Mouse (Mus musculus) neural tube, embryonic 14.5 days (tissue): ENCODE measurements around the gene Sfxn3. TPM values are rescaled to one million over a fixed set of nuclear protein-coding genes. Genes with fewer than 3 reads are reported as not detected.
A peak's percentile ranks its signal among the peaks of the same experiment; 100 is the strongest.

Experiments used
- ATAC-seq: fragments of 200-750 bp; cut with Nextera tagmentation; 2 replicates; pipeline ENCODE4 v1.8.0; 2017; ENCODE audit warnings: low read depth, mild to moderate bottlenecking, moderate TSS enrichment, moderate library complexity
- H3K27ac ChIP-seq: fragments of 300-500 bp; sonication (generic); 2 replicates; pipeline ENCODE4 v1.5.1; 2014; ENCODE audit warnings: low read depth, mild to moderate bottlenecking, control low read depth, low read length, moderate library complexity, mixed read lengths
- H3K27me3 ChIP-seq: fragments of 300-500 bp; sonication (generic); 2 replicates; pipeline ENCODE4 v1.6.1; 2014; ENCODE audit warnings: low read length; ENCODE audit not compliant: control insufficient read depth, insufficient read depth
- H3K36me3 ChIP-seq: fragments of 300-500 bp; sonication (generic); 2 replicates; pipeline ENCODE4 v1.6.1; 2014; ENCODE audit warnings: low read length, mixed read lengths; ENCODE audit not compliant: control insufficient read depth, insufficient read depth
- H3K4me1 ChIP-seq: fragments of 300-500 bp; sonication (generic); 2 replicates; pipeline ENCODE4 v1.6.1; 2014; ENCODE audit warnings: low read length; ENCODE audit not compliant: control insufficient read depth, insufficient read depth
- H3K4me2 ChIP-seq: fragments of 300-500 bp; sonication (generic); 2 replicates; pipeline ENCODE4 v1.6.1; 2014; ENCODE audit warnings: mild to moderate bottlenecking, low read depth, low read length, control low read depth
- H3K4me3 ChIP-seq: fragments of 300-500 bp; sonication (generic); 2 replicates; pipeline ENCODE4 v1.5.1; 2014; ENCODE audit warnings: low read depth, low read length, control low read depth, mixed read lengths
- H3K9ac ChIP-seq: fragments of 300-500 bp; sonication (generic); replicated peaks from 2 replicates; pipeline ENCODE4 v1.6.1; 2014; ENCODE audit warnings: low read depth, mild to moderate bottlenecking, control low read depth, low read length, mixed read lengths
- H3K9me3 ChIP-seq: fragments of 300-500 bp; sonication (generic); 2 replicates; pipeline ENCODE4 v1.6.1; 2016; ENCODE audit warnings: low read length; ENCODE audit not compliant: control insufficient read depth
- WGBS: fragments of 180-500 bp; shearing (Covaris S2); extraction: QIAGEN DNeasy Blood & Tissue Kit; methylation state at CpG from one replicate; pipeline ENCODE4 v1.1.7; 2014; 5-methylcytosine and 5-hydroxymethylcytosine counted together
- polyA plus RNA-seq: library from polyadenylated mRNA; unstranded; fragments of >200 nt; fragmentation: Nextera tagmentation; extraction: Ambion mirVana; gene quantifications from 2 replicates; pipeline ENCODE4 v1.2.1, GENCODE M21; 2014

Sfxn3 gene
- polyA plus RNA-seq, 1 experiment from 2014 or later = 79.6 TPM

- 94% methylated on average over 20 of the region's 20 CpGs for WGBS
- H3K4me3 ChIP-seq = peak overlapping the region; percentile 69; the same call in 1 of the 2 replicates
- no peak overlapping the region for H3K9ac ChIP-seq
- H3K27me3 ChIP-seq = no peaks in the 10 kb centered on the region
- peak overlapping the region; percentile 92 for H3K4me2 ChIP-seq
- no peak for ATAC-seq
- peaks cover 19% of the 10 kb centered on the region for H3K4me1 ChIP-seq
- H3K36me3 ChIP-seq = peaks cover 20% of the 10 kb centered on the region; the same call in 1 of the 2 replicates
- H3K27ac ChIP-seq = no peak overlapping the region
- no peaks in the 10 kb centered on the region for H3K9me3 ChIP-seq
These were observed 39.7 kb upstream of the Sfxn3 start for GRCm38 (mm10) chr19:45007425-45008191.

GRCm38 (mm10) chr19:45010646-45011045, 36.7 kb upstream of the Sfxn3 start:
- no peak for ATAC-seq
- Histone ChIP-seq H3K9ac (no peak overlapping the region), H3K36me3 (peaks cover 20% of the 10 kb centered on the region; the same call in 1 of the 2 replicates), H3K9me3 (no peaks in the 10 kb centered on the region), H3K27ac (no peak overlapping the region), H3K27me3 (no peaks in the 10 kb centered on the region), H3K4me3 (no peak overlapping the region), H3K4me1 (peaks cover 19% of the 10 kb centered on the region), H3K4me2 (no peak overlapping the region)
- WGBS = 90% methylated on average over 4 of the region's 4 CpGs

- peaks cover 27% of the 10 kb centered on the region for H3K4me1 ChIP-seq
- H3K27me3 ChIP-seq = no peaks in the 10 kb centered on the region
- peak overlapping the region; percentile 49; the same call in 1 of the 2 replicates for H3K27ac ChIP-seq
- 85% methylated on average over 8 of the region's 8 CpGs for WGBS
- H3K4me2 ChIP-seq = no peak overlapping the region
- no peak for ATAC-seq
- no peak overlapping the region for H3K9ac ChIP-seq
- no peaks in the 10 kb centered on the region for H3K9me3 ChIP-seq
- H3K4me3 ChIP-seq = no peak overlapping the region
- peaks cover 20% of the 10 kb centered on the region; the same call in 1 of the 2 replicates for H3K36me3 ChIP-seq
These were observed 35.1 kb upstream of the Sfxn3 start for GRCm38 (mm10) chr19:45012219-45012618.

- ATAC-seq = no peak
- 32% methylated on average over 6 of the region's 6 CpGs for WGBS
- Histone ChIP-seq H3K27me3 (no peaks in the 10 kb centered on the region), H3K27ac (peak overlapping the region; percentile 49; the same call in 1 of the 2 replicates), H3K36me3 (peaks cover 20% of the 10 kb centered on the region; the same call in 1 of the 2 replicates), H3K4me1 (peaks cover 24% of the 10 kb centered on the region), H3K9me3 (no peaks in the 10 kb centered on the region), H3K9ac (no peak overlapping the region), H3K4me2 (no peak overlapping the region), H3K4me3 (no peak overlapping the region)
These were observed 34.7 kb upstream of the Sfxn3 start for GRCm38 (mm10) chr19:45012636-45013035.

GRCm38 (mm10) chr19:45013581-45014225, 33.6 kb upstream of the Sfxn3 start:
- Histone ChIP-seq H3K36me3 (peaks cover 20% of the 10 kb centered on the region; the same call in 1 of the 2 replicates), H3K9ac (no peak overlapping the region), H3K4me1 (peaks cover 25% of the 10 kb centered on the region), H3K27me3 (no peaks in the 10 kb centered on the region), H3K27ac (no peak overlapping the region), H3K9me3 (no peaks in the 10 kb centered on the region), H3K4me3 (no peak overlapping the region), H3K4me2 (no peak overlapping the region)
- ATAC-seq = no peak
- WGBS = 60% methylated on average over 6 of the region's 6 CpGs

- Histone ChIP-seq H3K9ac (peak within 1 kb of the TSS; percentile 35; the same call in 1 of the 2 replicates), H3K4me1 (peaks cover 30% of the 10 kb centered on the region), H3K27ac (peak within 1 kb of the TSS; percentile 16; the same call in 1 of the 2 replicates), H3K36me3 (peaks cover 20% of the 10 kb centered on the region; the same call in 1 of the 2 replicates), H3K4me2 (peak within 1 kb of the TSS; percentile 91), H3K4me3 (peak within 1 kb of the TSS; percentile 31), H3K27me3 (no peaks in the 10 kb centered on the region), H3K9me3 (no peaks in the 10 kb centered on the region)
- no peak for ATAC-seq
- 10% methylated on average over 10 of the region's 10 CpGs for WGBS
These were observed 32.9 kb upstream of the Sfxn3 start, which contains the start of gene Lzts2 for GRCm38 (mm10) chr19:45014335-45014971. Lzts2 (plus strand) TSS chr19:45014414.

GRCm38 (mm10) chr19:45014981-45015402, 32.3 kb upstream of the Sfxn3 start:
- Histone ChIP-seq H3K4me3 (peak overlapping the region; percentile 31), H3K9me3 (no peaks in the 10 kb centered on the region), H3K4me2 (peak overlapping the region; percentile 91), H3K27me3 (no peaks in the 10 kb centered on the region), H3K4me1 (peaks cover 28% of the 10 kb centered on the region), H3K27ac (peak overlapping the region; percentile 16; the same call in 1 of the 2 replicates), H3K9ac (peak overlapping the region; percentile 35; the same call in 1 of the 2 replicates), H3K36me3 (peaks cover 18% of the 10 kb centered on the region; the same call in 1 of the 2 replicates)
- ATAC-seq = no peak
- under 1% methylated on average over 24 of the region's 25 CpGs for WGBS

GRCm38 (mm10) chr19:45015518-45016281, 31.6 kb upstream of the Sfxn3 start:
- H3K4me3 ChIP-seq = peak overlapping the region; percentile 31
- H3K27me3 ChIP-seq = no peaks in the 10 kb centered on the region
- peak overlapping the region; percentile 35; the same call in 1 of the 2 replicates for H3K9ac ChIP-seq
- peaks cover 33% of the 10 kb centered on the region for H3K4me1 ChIP-seq
- peak overlapping the region; percentile 94 for H3K27ac ChIP-seq
- WGBS = under 1% methylated on average over 30 of the region's 34 CpGs
- no peaks in the 10 kb centered on the region for H3K9me3 ChIP-seq
- peak; percentile 26; the same call in 1 of the 2 replicates for ATAC-seq
- H3K36me3 ChIP-seq = peaks cover 11% of the 10 kb centered on the region; the same call in 1 of the 2 replicates
- H3K4me2 ChIP-seq = peak overlapping the region; percentile 91
